Mouse (Mus musculus) hindbrain, embryonic 11.5 days (tissue): ENCODE data around the gene Uhrf1. TPM values are rescaled to one million over a fixed set of nuclear protein-coding genes. Genes with fewer than 3 reads are reported as not detected.

Experiments used
- ATAC-seq: fragments of 200-750 bp; cut with Nextera tagmentation; 2 replicates; pipeline ENCODE4 v1.8.0; 2017; ENCODE audit warnings: mild to moderate bottlenecking, moderate TSS enrichment, moderate library complexity; ENCODE audit not compliant: low FRiP score
- DNase-seq: peaks from one replicate; pipeline ENCODE4 v3.0.0-alpha.2; 2015; ENCODE audit warnings: low spot score
- H3K27ac ChIP-seq: fragments of 300-500 bp; sonication (generic); 2 replicates; pipeline ENCODE4 v1.5.1; 2014; ENCODE audit warnings: mild to moderate bottlenecking, low read depth, low read length
- H3K27me3 ChIP-seq: fragments of 300-500 bp; sonication (generic); 2 replicates; pipeline ENCODE4 v1.6.1; 2014; ENCODE audit warnings: mild to moderate bottlenecking, low read length, moderate library complexity, mixed read lengths; ENCODE audit not compliant: control insufficient read depth, insufficient read depth
- H3K36me3 ChIP-seq: fragments of 300-500 bp; sonication (generic); 2 replicates; pipeline ENCODE4 v1.6.1; 2014; ENCODE audit warnings: mild to moderate bottlenecking, low read length, moderate library complexity, mixed read lengths; ENCODE audit not compliant: control insufficient read depth, insufficient read depth
- H3K4me1 ChIP-seq: fragments of 300-500 bp; sonication (generic); replicated peaks from 2 replicates; pipeline ENCODE4 v1.6.1; 2014; ENCODE audit warnings: low read length, mixed read lengths; ENCODE audit not compliant: control insufficient read depth, insufficient read depth
- H3K4me2 ChIP-seq: fragments of 300-500 bp; sonication (generic); replicated peaks from 2 replicates; pipeline ENCODE4 v1.6.1; 2014; ENCODE audit warnings: mild to moderate bottlenecking, low read depth, low read length
- H3K4me3 ChIP-seq: fragments of 300-500 bp; sonication (generic); 2 replicates; pipeline ENCODE4 v1.5.1; 2014; ENCODE audit warnings: low read depth, low read length
- H3K9ac ChIP-seq: fragments of 300-500 bp; sonication (generic); 2 replicates; pipeline ENCODE4 v1.6.1; 2014; ENCODE audit warnings: low read depth, low read length
- H3K9me3 ChIP-seq: fragments of 300-500 bp; sonication (generic); 2 replicates; pipeline ENCODE4 v1.6.1; 2016; ENCODE audit warnings: low read length; ENCODE audit not compliant: control insufficient read depth
- WGBS: fragments of 180-500 bp; shearing (Covaris S2); extraction: QIAGEN DNeasy Blood & Tissue Kit; methylation state at CpG from one replicate; pipeline ENCODE4 v1.1.7; 2014; 5-methylcytosine and 5-hydroxymethylcytosine counted together
- polyA plus RNA-seq: library from polyadenylated mRNA; unstranded; fragments of >200 nt; fragmentation: Nextera tagmentation; extraction: Ambion mirVana; gene quantifications from 2 replicates; pipeline ENCODE4 v1.2.1, GENCODE M21; 2014

The Uhrf1 gene
- polyA plus RNA-seq, 1 experiment from 2014 or later: 77.7 TPM

- H3K9ac ChIP-seq: no peak overlapping the region
- no peak overlapping the region for H3K4me3 ChIP-seq
- DNase-seq: peak; percentile 71
- 73% methylated on average over 4 of the region's 4 CpGs for WGBS
- H3K27ac ChIP-seq: no peak overlapping the region
- H3K4me1 ChIP-seq: no peaks in the 10 kb centered on the region
- no peaks in the 10 kb centered on the region for H3K9me3 ChIP-seq
- H3K36me3 ChIP-seq: no peaks in the 10 kb centered on the region
- no peak overlapping the region for H3K4me2 ChIP-seq
- peak; percentile 16; the same call in 1 of the 2 replicates for ATAC-seq
- H3K27me3 ChIP-seq: no peaks in the 10 kb centered on the region
Measured at GRCm38 (mm10) chr17:56337190-56337589, 34.1 kb downstream of the Uhrf1 start.

- DNase-seq (no peak), ATAC-seq (no peak)
- Histone ChIP-seq H3K27ac (no peak overlapping the region), H3K4me2 (no peak overlapping the region), H3K27me3 (no peaks in the 10 kb centered on the region), H3K36me3 (no peaks in the 10 kb centered on the region), H3K4me1 (no peaks in the 10 kb centered on the region), H3K9ac (no peak overlapping the region), H3K9me3 (no peaks in the 10 kb centered on the region), H3K4me3 (no peak overlapping the region)
- WGBS: 97% methylated on average over 6 of the region's 6 CpGs
Measured at GRCm38 (mm10) chr17:56337791-56338190, 34.7 kb downstream of the Uhrf1 start.

DNA sequence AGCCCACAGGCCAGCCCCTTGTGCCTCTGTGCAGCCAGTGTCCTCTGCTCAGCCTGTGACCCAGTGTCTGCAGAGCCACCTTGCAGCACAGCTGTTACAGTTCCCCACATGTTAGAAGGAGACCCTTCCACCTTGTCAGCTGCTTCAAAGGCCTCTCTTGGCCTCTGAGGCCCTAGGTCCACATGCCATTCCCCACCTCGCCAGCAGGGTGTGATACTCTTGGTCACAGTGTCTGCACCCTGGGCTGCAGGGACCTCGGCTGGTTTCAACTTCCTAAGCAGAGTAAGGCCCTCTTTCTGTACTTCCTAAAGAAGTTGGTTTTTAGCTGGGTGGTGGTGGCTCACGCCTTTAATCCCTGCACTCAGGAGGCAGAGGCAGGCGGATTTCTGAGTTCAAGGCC is 35.8 kb downstream of the Uhrf1 start:
- 68% methylated on average over 4 of the region's 4 CpGs for WGBS
- no peaks in the 10 kb centered on the region for H3K4me1 ChIP-seq
- H3K27ac ChIP-seq: no peak overlapping the region
- no peaks in the 10 kb centered on the region for H3K9me3 ChIP-seq
- DNase-seq (peak; percentile 48), ATAC-seq (no peak)
- H3K9ac ChIP-seq: no peak overlapping the region
- no peaks in the 10 kb centered on the region for H3K27me3 ChIP-seq
- H3K4me3 ChIP-seq: no peak overlapping the region
- no peak overlapping the region for H3K4me2 ChIP-seq
- H3K36me3 ChIP-seq: no peaks in the 10 kb centered on the region

DNA sequence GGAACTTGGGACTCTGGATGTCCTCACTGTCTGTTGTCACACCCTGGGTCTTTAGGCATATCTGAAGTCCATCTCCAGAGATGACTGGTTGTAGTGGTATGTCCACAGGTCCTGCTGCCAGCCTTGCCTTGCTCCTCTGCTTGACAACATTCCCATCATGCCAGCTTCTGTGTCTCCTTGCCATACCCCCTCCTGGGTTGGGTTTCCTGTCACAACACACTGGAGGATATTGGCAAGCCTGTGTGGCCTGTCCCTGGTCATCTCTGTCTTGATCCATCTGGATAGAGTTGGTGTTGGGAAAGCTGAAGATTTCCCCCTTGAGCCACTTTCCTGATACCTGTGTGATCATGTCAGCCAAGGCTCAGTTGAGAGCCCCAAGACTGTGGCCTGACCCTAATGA is 37.6 kb downstream of the Uhrf1 start:
- H3K9ac ChIP-seq: no peak overlapping the region
- DNase-seq (no peak), ATAC-seq (no peak)
- H3K4me1 ChIP-seq: no peaks in the 10 kb centered on the region
- no peaks in the 10 kb centered on the region for H3K27me3 ChIP-seq
- no peaks in the 10 kb centered on the region for H3K9me3 ChIP-seq
- no peak overlapping the region for H3K4me3 ChIP-seq
- H3K36me3 ChIP-seq: no peaks in the 10 kb centered on the region
- H3K4me2 ChIP-seq: no peak overlapping the region
- no peak overlapping the region for H3K27ac ChIP-seq

GRCm38 (mm10) chr17:56343466-56343865 is 40.3 kb downstream of the Uhrf1 start:
- H3K4me3 ChIP-seq: no peak overlapping the region
- H3K9me3 ChIP-seq: no peaks in the 10 kb centered on the region
- WGBS: 77% methylated on average over 3 of the region's 3 CpGs
- no peaks in the 10 kb centered on the region for H3K27me3 ChIP-seq
- no peak overlapping the region for H3K4me2 ChIP-seq
- DNase-seq: no peak
- ATAC-seq: no peak
- H3K36me3 ChIP-seq: no peaks in the 10 kb centered on the region
- H3K27ac ChIP-seq: no peak overlapping the region; the same call in 1 of the 2 replicates
- no peak overlapping the region for H3K9ac ChIP-seq
- no peaks in the 10 kb centered on the region for H3K4me1 ChIP-seq

- H3K4me1 ChIP-seq: no peaks in the 10 kb centered on the region
- H3K36me3 ChIP-seq: no peaks in the 10 kb centered on the region
- H3K9ac ChIP-seq: no peak overlapping the region
- DNase-seq (no peak), ATAC-seq (no peak)
- 77% methylated on average over 2 of the region's 2 CpGs for WGBS
- no peak overlapping the region for H3K4me3 ChIP-seq
- H3K9me3 ChIP-seq: no peaks in the 10 kb centered on the region
- H3K4me2 ChIP-seq: no peak overlapping the region
- H3K27ac ChIP-seq: no peak overlapping the region
- no peaks in the 10 kb centered on the region for H3K27me3 ChIP-seq
Measured at GRCm38 (mm10) chr17:56345364-56345763, 42.2 kb downstream of the Uhrf1 start.

DNA sequence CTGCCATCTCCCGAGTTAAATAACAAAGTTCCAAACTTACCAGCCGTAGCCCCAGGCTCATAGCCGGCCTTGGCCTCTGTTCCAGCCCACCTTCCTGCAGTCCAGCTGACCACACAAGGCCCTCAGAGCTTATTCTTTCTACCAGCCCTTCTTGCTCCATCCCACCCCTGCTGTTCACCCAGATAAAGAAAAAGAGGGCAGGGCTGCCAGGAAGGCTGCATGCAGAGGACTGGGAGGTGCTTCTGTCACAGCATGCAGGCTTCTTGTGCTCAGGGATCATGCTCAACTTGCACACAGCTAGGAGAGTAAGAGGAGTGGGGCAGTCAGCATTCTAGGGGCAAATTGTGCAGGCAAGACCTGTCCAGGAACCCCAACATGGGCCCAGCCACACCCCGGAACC is 45.0 kb downstream of the Uhrf1 start:
- no peaks in the 10 kb centered on the region for H3K4me1 ChIP-seq
- H3K9ac ChIP-seq: 0 out of 2 replicates have a peak overlapping the region, but pooled peaks have one; percentile 4
- H3K9me3 ChIP-seq: no peaks in the 10 kb centered on the region
- WGBS: 75% methylated on average over 4 of the region's 4 CpGs
- no peak overlapping the region for H3K4me2 ChIP-seq
- no peaks in the 10 kb centered on the region for H3K27me3 ChIP-seq
- no peak for DNase-seq
- H3K27ac ChIP-seq: no peak overlapping the region
- ATAC-seq: no peak
- H3K4me3 ChIP-seq: no peak overlapping the region
- H3K36me3 ChIP-seq: 0 out of 2 replicates have a peak, but pooled peaks cover 1% of the 10 kb centered on the region

GRCm38 (mm10) chr17:56348586-56348985 is 45.5 kb downstream of the Uhrf1 start:
- no peak overlapping the region for H3K4me2 ChIP-seq
- H3K9ac ChIP-seq: no peak overlapping the region
- no peak overlapping the region for H3K27ac ChIP-seq
- no peaks in the 10 kb centered on the region for H3K4me1 ChIP-seq
- H3K27me3 ChIP-seq: no peaks in the 10 kb centered on the region
- H3K9me3 ChIP-seq: no peaks in the 10 kb centered on the region
- ATAC-seq (no peak), DNase-seq (no peak)
- H3K4me3 ChIP-seq: no peak overlapping the region
- H3K36me3 ChIP-seq: 0 out of 2 replicates have a peak, but pooled peaks cover 6% of the 10 kb centered on the region

DNA sequence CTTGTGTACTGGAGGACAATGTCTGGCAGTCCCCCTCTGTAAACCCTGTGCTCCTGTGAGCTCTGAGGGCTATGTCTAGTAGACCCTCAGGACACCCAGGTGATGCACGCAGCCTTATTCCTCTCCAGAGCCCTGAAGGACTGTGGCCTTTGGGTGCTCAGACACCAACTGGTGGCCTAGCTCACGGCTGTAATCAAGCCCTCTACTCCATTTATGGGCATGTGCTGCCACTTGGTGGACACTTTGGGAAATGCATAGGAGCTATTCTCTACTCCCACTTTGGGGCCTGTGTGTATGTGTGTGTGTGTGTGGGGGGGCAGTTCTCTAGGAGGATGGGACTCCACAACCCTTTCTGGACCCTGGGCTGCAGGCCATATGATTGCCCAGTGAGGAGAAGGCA is 47.6 kb downstream of the Uhrf1 start:
- Histone ChIP-seq H3K4me2 (no peak overlapping the region), H3K9ac (no peak overlapping the region), H3K9me3 (no peaks in the 10 kb centered on the region), H3K27me3 (no peaks in the 10 kb centered on the region), H3K4me1 (no peaks in the 10 kb centered on the region), H3K36me3 (peaks cover 9% of the 10 kb centered on the region; the same call in 1 of the 2 replicates), H3K4me3 (no peak overlapping the region), H3K27ac (no peak overlapping the region)
- 39% methylated on average over 2 of the region's 2 CpGs for WGBS
- ATAC-seq (peak; percentile 48), DNase-seq (peak; percentile 85)
